Mouse (Mus musculus) R1 (cell line): Measurements from ENCODE around the gene Psmd9.

ENCODE experiments used
- DNase-seq: peaks from one replicate; pipeline ENCODE4 v3.0.0-alpha.2; 2018; ENCODE audit warnings: low read depth, low spot score

The Psmd9 gene

GRCm38 (mm10) chr5:123169284-123169683, at the start of gene Psmd9:
Gene Psmd9, plus strand, starts transcription at chr5:123169413.
- no peak for DNase-seq

DNA sequence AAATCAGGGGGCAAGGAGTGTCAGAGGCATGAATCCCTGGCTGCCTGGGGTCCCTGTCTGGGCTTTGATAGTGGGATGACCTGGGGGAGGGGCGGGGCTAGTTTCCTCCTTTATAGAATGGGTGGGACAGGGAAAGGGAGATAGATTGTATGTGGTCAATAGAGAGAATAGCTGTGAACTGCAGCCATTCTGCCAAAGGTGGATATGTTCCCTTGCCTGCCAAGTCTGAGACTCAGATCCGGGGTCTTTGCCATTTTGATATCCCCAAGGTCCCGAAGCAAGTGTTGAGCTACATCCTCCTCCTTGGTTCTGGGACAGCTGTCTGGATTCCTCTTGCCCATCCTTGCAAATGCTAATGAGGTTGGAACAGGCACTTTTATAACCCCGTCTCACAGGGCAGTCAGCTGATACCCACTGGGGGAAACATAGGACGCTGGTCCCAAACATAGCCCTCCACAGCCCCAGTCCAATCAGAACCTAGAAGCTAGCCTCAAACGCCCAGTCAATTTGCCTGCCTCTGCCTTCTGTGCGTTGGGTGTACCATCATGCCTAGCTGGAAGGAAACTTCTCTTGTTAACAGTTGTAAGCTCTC, 48.5 kb upstream of the Psmd9 start:
- peak; percentile 38 for DNase-seq

GRCm38 (mm10) chr5:123122181-123122580, 47.0 kb upstream of the Psmd9 start:
- peak; percentile 74 for DNase-seq

GRCm38 (mm10) chr5:123125105-123125504, 44.1 kb upstream of the Psmd9 start:
- DNase-seq, result no peak

GRCm38 (mm10) chr5:123125638-123126406, 43.4 kb upstream of the Psmd9 start:
- DNase-seq, result no peak

- no peak for DNase-seq
These were observed 42.2 kb upstream of the Psmd9 start for GRCm38 (mm10) chr5:123127031-123127430.

- no peak for DNase-seq
These were observed 40.6 kb upstream of the Psmd9 start for GRCm38 (mm10) chr5:123128426-123129169.

DNA sequence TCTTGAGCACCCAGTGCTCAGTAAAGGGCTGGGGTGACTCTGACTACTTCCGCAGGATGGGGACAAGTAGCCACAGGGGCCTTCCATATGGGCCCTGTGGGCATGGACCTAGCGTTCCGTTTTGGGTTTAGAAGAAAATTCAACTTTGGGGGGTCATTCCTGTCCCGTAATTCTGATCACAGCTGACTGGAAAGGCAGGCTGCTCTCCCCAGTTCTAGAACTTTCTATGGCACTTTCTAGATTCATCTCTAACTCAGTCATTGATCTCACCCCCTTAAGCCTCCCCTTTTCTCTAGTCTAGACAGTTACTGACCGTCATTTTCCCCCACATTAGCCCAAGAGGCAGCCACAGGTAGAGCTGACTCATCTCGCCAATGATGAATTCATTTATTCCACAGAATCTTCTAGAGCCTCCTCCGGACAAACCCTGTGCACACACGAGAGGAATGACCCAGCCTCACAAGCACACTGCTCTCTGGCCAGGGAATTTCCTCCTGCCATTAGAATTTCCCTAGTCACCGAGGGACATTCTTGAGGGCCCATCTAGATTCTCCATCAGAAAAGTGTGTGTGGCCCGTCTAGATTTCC, 39.9 kb upstream of the Psmd9 start:
- no peak for DNase-seq

DNA sequence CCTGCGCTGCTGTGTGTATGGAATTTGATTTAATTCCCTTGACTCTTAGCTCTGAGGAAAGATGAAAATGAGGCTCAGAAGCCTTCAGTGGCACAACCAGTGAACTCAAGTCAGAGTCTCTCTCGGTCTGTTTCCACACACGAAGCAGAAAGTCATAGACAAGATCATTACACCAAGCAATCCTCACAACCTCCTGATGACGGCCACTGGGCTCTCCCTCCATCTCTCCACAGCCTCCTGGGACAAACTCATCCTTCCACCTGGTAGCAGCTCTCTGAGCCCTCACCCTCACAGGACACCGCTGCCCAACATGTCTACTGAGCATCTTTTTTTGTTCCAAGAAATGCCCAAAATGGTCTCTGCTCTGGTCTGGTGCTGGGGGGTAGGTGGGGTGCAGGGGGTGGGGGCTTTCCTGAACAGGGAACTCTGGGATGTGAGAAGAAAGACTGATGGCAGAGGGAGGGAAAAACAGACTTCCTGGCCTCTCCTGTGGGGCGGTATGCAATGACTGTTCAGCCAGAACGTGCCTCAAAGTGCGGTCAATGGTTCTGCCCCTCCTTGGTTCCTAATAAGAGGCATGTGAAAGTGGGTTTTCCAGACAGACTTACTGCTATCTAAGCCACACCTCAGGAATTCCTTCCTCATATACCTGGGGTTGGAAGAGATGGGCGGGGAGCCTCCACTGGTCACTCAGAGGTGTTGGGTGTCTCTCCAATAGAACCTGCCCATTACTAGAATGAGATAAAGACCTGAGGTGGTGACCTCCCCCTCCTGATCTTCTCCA, 39.0 kb upstream of the Psmd9 start:
- DNase-seq, result no peak

DNA sequence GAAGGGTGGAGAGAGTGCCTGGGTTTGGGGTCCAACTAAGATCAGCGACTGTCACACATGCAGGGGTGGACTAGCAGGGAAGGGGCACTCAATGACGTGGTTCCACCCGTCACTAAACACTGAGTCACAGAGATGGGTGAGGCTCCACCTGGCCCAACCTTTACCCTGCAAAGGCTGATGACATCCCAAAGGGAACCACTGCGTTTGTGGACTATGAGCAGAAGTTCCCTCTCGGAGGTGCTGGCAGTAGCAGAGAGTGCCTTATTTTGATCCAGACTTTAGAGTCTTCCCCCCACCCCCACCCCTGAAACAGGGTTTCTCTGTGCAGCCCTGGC, 38.4 kb upstream of the Psmd9 start:
- DNase-seq, result no peak

DNA sequence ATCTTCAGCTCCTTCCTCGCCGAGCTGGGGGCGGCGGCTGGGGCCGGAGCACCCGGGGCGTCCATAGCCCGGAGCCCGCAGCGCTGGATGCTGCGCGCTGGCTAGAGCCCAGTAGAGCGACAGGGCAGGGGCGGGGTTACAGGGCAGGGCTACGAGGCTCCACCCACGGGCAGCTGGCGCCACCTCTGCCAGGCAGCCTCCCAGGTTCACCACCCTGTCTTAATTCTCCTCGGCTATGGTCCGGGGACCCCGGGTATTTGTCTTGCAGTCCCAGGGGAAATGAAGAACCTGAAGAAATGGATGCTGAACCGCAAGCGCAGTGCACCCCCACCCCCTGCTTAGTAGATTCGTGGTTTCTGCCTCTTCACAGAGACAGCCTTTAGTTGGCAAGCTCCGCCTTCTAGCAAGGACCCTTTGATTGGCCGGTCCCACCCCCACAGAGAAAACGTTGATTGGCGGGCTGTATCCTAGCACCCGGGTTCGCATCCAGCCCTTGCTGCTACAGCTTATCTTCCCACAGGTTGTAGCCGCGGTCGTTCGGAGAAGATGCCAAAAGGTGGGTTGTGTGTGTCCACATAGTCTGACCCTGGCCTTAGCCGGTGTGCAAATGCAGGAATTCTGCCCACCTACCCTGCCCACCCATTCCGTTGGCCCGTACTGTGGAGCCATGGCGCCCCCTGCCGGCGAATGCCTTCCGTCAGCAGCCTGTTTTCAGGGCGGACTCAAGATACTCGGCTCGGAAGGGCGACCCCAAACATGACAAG, 36.7 kb upstream of the Psmd9 start, which contains the start of gene Rhof:
Rhof (minus strand) TSS at position 385 of the 764 bp plus-strand sequence.
- peak; percentile 97 for DNase-seq

- peak; percentile 89 for DNase-seq
These were observed 36.0 kb upstream of the Psmd9 start for GRCm38 (mm10) chr5:123133083-123133783.

DNA sequence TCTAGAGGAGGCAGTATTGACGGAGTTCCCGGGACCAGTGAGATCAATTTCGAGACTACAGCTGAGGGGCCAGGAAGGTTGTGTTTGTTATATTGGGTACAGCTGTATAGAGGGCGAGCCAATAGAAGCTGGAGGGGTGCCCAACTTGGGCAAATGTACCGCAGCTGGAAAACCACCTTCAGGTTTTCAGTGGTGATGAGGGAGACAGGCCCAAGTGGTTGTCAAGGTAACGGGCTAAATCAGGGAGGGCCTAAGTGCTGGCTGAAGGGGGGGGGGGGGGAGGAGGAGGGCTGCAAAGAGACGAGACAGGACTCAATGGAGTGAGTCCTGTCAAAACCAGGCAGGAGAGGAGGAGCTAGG, 35.4 kb upstream of the Psmd9 start:
- peak; percentile 86 for DNase-seq

DNA sequence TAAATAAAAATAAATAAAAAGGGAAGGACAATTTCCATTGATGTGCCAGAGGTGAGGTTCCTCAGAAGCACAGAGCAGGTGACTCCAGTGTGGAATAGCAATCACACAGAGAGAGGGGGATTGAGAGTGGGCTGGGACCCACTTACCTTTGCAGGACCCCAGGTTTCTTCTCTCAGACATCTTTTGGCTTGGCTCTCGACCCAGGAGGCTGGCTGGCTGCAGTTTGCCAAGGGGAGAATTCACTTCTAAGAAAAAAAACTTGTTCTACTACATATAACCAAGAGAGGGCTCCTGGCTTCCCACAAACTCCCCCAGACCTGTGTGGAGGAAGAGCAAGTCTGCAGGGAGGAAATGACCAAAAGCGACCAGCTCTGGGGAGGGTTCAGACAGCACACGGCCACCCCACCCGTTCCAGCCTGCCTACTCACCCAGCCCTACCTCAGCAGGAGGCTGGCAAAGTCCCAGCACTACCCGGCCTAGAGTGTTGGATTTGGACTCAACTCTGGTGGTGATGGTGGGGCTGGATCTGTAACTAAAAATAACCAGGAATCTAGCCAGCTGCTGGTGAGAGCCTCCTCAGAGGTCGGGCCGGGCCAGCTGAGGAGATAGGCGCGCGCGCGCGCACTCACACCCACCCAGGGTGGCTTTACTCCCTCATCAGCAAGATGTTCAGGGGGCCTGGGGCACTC, 34.9 kb upstream of the Psmd9 start:
- no peak for DNase-seq

GRCm38 (mm10) chr5:123134875-123135382, 34.3 kb upstream of the Psmd9 start:
- peak; percentile 93 for DNase-seq

DNA sequence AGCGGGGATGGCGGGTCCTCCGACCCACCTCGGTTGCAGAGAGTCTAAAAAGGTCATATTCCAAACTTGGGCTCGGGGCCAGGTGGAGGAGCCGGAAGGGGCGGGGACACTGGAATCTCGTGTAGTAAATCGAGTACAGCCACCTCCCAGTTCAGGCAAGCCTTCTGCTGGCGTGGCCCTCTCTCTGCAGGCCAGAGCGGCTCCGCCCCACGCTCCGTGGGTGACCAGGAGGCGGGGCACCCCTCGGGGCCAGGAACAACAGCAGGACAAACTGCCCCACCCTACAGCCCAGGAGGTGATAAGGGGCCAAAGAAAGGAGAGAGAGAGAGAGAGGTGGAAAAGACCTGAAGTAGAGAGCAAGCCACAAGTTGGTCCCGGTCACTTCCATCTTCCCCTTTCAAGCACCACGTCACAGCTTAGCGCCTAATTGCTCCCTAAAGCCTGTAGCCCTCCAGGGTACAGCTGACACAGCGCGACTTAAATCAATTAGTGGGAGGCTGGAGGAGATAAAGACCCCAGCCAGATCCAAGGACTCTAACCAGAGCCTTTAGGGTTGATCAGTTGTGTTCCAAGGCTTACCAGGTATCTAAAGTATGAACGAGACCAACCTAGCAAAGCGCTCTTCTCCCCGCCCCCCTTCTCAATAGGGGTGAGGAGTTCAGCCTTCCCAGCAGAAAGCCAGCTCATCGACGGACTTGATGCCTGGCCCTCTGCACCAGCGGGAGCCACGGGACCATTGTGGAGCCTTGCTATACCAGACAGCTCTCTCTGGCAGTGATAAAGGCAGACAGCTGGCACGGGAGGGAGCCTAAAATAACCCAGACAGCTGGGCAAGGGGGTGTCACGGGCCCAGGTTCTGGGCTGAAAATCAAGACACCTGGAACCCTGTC, 33.5 kb upstream of the Psmd9 start:
- DNase-seq, result peak; percentile 99

DNA sequence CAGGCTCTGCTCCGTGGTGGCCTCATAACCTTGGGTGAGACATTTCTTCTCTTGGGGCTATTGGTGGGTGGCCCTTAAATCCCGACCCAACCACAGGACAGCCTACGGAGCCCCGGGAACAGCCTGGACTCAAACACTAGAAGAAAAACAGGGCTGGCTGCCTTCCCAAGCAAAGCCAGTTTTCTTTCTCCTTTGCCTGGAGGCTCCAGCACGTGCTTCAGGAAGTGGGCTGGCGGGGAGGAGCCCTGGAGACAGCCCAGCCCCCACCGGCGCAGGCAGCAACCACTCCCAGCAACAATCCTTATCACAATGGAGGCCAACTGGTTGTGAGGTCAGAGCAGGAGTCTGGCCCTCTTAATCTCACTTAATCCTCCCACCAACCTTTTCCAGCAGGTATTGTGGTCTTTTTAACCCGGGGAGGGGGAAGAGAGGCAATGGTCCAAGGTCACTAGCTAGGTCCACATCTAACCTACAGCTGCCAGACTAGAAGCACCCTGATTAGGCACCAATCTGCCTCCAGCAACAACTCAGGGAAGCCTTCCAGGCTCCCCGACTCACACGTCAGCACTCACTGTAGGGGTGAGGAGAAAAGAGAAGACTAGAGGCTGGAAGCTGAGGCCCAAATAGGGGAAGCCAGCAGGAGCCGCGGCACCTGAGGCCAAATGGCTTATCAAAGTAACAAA, 32.7 kb upstream of the Psmd9 start:
- DNase-seq, result peak; percentile 96
